Comparison of ENCODE assay signal across 10 mouse cellular contexts in the genomic region with DNA sequence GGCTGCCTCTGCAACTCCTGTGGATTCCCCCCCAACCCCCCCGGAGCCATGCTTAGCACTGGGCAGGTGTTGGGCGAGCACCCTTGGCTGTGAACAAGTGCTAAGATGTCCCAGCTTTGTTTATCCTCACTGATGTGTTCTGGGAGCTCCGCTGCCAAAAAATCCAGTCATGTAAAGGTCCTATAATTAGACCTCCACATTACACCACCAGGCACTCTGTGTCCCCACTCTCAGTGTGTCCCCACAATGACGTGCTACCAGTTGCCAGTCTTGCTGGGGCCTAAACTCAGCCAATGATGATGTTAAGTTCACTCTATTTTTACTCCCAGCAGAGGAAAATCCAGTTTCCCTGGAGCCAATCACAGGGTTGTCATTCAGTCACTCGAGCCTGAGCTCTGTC. TPM values are rescaled to one million over a fixed set of nuclear protein-coding genes. Genes with fewer than 3 reads are reported as not detected.
DNase-seq lines count a peak whose midpoint lies in the region; ATAC-seq lines count a peak whose summit lies in the region.
"Had no signal": no experiment of that assay in that cellular context is flagged by ENCODE, and none has a peak within 500 bp of the region (broad histone marks: within the 10 kb centered on the region; RNA-seq: fewer than 3 reads in every experiment).

No protein-coding gene starts in this region.

- H3K9me3 ChIP-seq in neural tube, embryonic 15.5 days (replicated peaks), result no peaks in the 10 kb centered on the region
- H3K9me3 ChIP-seq: forebrain, embryonic 12.5 days had no signal

- H3K27me3 ChIP-seq in neural tube, embryonic 15.5 days (replicated peaks), result no peaks in the 10 kb centered on the region
- H3K27me3 ChIP-seq: forebrain, embryonic 12.5 days had no signal

- no peak overlapping the region for H3K4me3 ChIP-seq in neural tube, embryonic 15.5 days (replicated peaks)
- H3K4me3 ChIP-seq: forebrain, embryonic 12.5 days had no signal

- WGBS in neural tube, embryonic 15.5 days, result 80% methylated on average over 5 of the region's 5 CpGs

- no peaks in the 10 kb centered on the region for H3K36me3 ChIP-seq in neural tube, embryonic 15.5 days
- H3K36me3 ChIP-seq: forebrain, embryonic 12.5 days had no signal

- H3K4me2 ChIP-seq in neural tube, embryonic 15.5 days, result no peak overlapping the region
- H3K4me2 ChIP-seq: forebrain, embryonic 12.5 days; lung, embryonic 14.5 days had no signal

- no peak overlapping the region for H3K9ac ChIP-seq in neural tube, embryonic 15.5 days (replicated peaks)
- H3K9ac ChIP-seq: forebrain, embryonic 12.5 days; lung, embryonic 14.5 days had no signal

- peak; percentile 47 for DNase-seq in layer of hippocampus, adult 11-12 months (ENCODE audit: low spot score)
- no peak for DNase-seq in layer of hippocampus, postnatal 10 days (ENCODE audit: low spot score in 2 of 2)
- peak; percentile 54 to 86 for DNase-seq in heart, adult 18-20 months
- DNase-seq in heart, postnatal 4 days, result peak; percentile 56
- DNase-seq in right cerebral cortex, postnatal 10 days (ENCODE audit: low spot score in 2 of 2), result peak; percentile 38 to 69
- DNase-seq in ovary, adult 18-20 months (ENCODE audit: low spot score), result no peak
- no peak for DNase-seq in embryo, embryonic 10.5 days (ENCODE audit: low spot score)
- DNase-seq: lung, embryonic 14.5 days had no signal

- no peak overlapping the region for H3K27ac ChIP-seq in neural tube, embryonic 15.5 days (replicated peaks)
- H3K27ac ChIP-seq: forebrain, embryonic 12.5 days had no signal

- ATAC-seq in neural tube, embryonic 15.5 days (ENCODE audit: low FRiP score), result no peak

- H3K4me1 ChIP-seq in neural tube, embryonic 15.5 days, result no peaks in the 10 kb centered on the region
- H3K4me1 ChIP-seq: forebrain, embryonic 12.5 days had no signal

RNA-seq across cellular contexts. Expression of a gene that starts 38.3 kb away (rescaled TPM):
- 10 to 100 TPM; 98.7 to 99.2 TPM for total RNA-seq in layer of hippocampus, postnatal 10 days (2021)
- 100 to 1,000 TPM in 1 of 2 experiments, 10 to 100 TPM in 1; 92.9 to 112 TPM for total RNA-seq in heart, adult 18-20 months (2021)
- total RNA-seq in heart, postnatal 4 days (2021), result 100 to 1,000 TPM; 192 to 202 TPM
- 92.6 and 94.7 TPM in 2 replicates for polyA plus RNA-seq in neural tube, embryonic 15.5 days (2015; fragmentation: Nextera tagmentation; extraction: Ambion mirVana)

Comparison
In these comparisons a context has a peak if more than half of its experiments do, and no peak if none do; other contexts are left out.
1. DNase-seq: peak in layer of hippocampus, adult 11-12 months (single experiment), heart, adult 18-20 months (2 of 2), heart, postnatal 4 days (single experiment) and right cerebral cortex, postnatal 10 days (2 of 2); none in layer of hippocampus, postnatal 10 days (0 of 2), ovary, adult 18-20 months (single experiment) and embryo, embryonic 10.5 days (single experiment).